Mouse (Mus musculus) megakaryocyte-erythroid progenitor cell, adult 5 weeks (primary cell): ENCODE measurements around the gene Coa7. TPM values are rescaled to one million over a fixed set of nuclear protein-coding genes. Genes with fewer than 3 reads are reported as not detected.

Experiments
- polyA plus RNA-seq: library from polyadenylated mRNA; stranded (reverse); fragments of >175 nt; gene quantifications from 2 replicates; pipeline ENCODE4 v1.2.3, GENCODE M21; 2012

Coa7 gene
- polyA plus RNA-seq = 2.3 and 2.4 TPM in 2 replicates

GRCm38 (mm10) chr4:108327730-108328484 is at the start of gene Coa7:
TSS of gene Coa7 (plus strand) at chr4:108328140.

DNA sequence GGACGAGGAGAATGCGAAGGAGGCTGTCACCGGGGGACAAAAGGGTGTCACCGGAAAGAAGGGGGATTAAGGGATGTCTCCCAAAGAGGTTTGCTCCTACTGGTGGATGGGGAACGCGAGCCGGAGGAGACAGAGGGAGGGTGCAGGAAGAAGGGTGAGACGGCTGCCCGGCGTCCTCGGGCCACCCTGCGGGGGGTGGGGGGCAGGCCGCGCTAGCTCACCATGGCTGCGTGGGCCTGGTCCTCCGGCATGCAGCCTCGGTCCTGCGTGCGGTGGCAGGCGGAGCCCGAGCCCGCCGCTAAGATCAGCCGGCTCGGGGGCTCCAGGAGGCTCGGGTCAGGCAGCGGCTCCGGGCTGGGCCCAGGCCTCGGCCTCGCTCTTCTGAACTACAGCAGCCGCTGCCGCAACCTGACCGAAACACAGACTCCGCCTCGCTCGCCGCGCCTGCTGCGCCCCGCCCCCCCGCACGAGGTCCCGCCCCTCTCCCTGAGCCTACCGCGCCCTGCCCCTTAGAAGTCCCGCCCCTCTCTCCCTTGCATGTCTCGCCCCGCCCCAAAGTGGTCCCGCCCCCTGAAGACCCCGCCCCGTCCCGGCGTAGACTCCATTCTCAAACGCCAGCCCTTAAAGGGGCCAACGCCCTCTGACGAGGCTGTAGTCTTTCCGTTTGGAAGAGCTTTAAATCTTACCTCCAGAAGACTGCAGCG is 27.1 kb upstream of the Coa7 start, which contains the start of gene Zyg11b:
Zyg11b (minus strand) TSS at position 427 of the 704 bp plus-strand sequence.

DNA sequence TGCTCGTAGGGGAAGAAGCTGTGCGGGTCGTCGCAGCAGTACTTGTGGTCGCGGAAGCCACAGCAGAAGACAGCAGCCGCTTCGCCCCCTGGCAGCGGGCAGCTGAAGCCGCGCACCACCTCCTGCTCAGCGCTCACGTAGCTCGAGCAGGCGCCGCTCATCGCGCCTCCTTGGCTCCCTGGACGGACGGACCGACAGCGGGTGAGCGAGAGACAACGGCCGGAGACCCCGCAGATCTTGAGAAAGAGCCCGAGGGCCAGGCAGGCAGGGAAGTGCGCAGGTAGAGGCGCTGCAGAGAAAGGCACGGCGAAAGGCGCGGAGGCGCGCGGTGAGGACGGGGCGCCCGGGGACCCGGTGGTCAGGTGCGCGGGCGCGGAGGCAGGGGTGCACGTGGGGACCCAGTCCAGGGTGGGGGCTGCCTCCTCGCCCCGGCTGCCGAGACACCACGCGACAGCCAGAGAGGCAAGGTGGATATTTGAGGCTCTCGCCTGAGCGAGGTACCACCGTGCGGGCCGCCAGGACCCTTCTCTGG is 55.3 kb downstream of the Coa7 start, which contains the start of gene Shisal2a:
Shisal2a (minus strand) TSS at position 167 of the 532 bp plus-strand sequence.

Other genes starting within 250 kb of the Coa7 start
- gene Podn, start 231.7 kb upstream of the Coa7 start, polyA plus RNA-seq = 0.02 TPM in 1 of 2 replicates, not detected in the other
- gene Scp2, start 183.1 kb upstream of the Coa7 start, polyA plus RNA-seq = 55.6 and 59.9 TPM in 2 replicates
- gene Echdc2, start 162.7 kb upstream of the Coa7 start, polyA plus RNA-seq = 0.78 and 0.85 TPM in 2 replicates
- gene Zyg11a, start 110.1 kb upstream of the Coa7 start, polyA plus RNA-seq = not detected in 2 replicates
- gene Zyg11b, start 27.0 kb upstream of the Coa7 start, polyA plus RNA-seq = 2.0 and 2.1 TPM in 2 replicates
- gene Shisal2a, start 55.2 kb downstream of the Coa7 start, polyA plus RNA-seq = not detected in 2 replicates
- gene Gpx7, start 78.8 kb downstream of the Coa7 start, polyA plus RNA-seq = 1.2 and 2.2 TPM in 2 replicates
- gene Tut4, start 131.3 kb downstream of the Coa7 start, polyA plus RNA-seq = 20.4 and 24.7 TPM in 2 replicates